Mouse (Mus musculus) heart, postnatal 0 days (tissue): Measurements from ENCODE around the gene Trmu.

ENCODE experiments used
- CTCF ChIP-seq: IDR thresholded peaks from 2 replicates; pipeline ENCODE4 v1.5.1; 2016; ENCODE audit warnings: antibody characterized with exemption, control low read depth, low read depth
- EP300 ChIP-seq: IDR thresholded peaks from 2 replicates; pipeline ENCODE4 v1.6.1; 2016; ENCODE audit warnings: antibody characterized with exemption, low read depth

- TF ChIP-seq CTCF (peak; percentile 77), EP300 (no peak)
Observed at GRCm38 (mm10) chr15:85903826-85904225, 24.7 kb downstream of the Trmu start.
